Mouse (Mus musculus) hindbrain, embryonic 11.5 days (tissue): ENCODE measurements around the gene Xirp1. TPM values are rescaled to one million over a fixed set of nuclear protein-coding genes. Genes with fewer than 3 reads are reported as not detected.

ENCODE experiments used
- ATAC-seq: fragments of 200-750 bp; cut with Nextera tagmentation; 2 replicates; pipeline ENCODE4 v1.8.0; 2017; ENCODE audit warnings: mild to moderate bottlenecking, moderate TSS enrichment, moderate library complexity; ENCODE audit not compliant: low FRiP score
- DNase-seq: peaks from one replicate; pipeline ENCODE4 v3.0.0-alpha.2; 2015; ENCODE audit warnings: low spot score
- H3K27ac ChIP-seq: fragments of 300-500 bp; sonication (generic); 2 replicates; pipeline ENCODE4 v1.5.1; 2014; ENCODE audit warnings: mild to moderate bottlenecking, low read depth, low read length
- H3K27me3 ChIP-seq: fragments of 300-500 bp; sonication (generic); 2 replicates; pipeline ENCODE4 v1.6.1; 2014; ENCODE audit warnings: mild to moderate bottlenecking, low read length, moderate library complexity, mixed read lengths; ENCODE audit not compliant: control insufficient read depth, insufficient read depth
- H3K36me3 ChIP-seq: fragments of 300-500 bp; sonication (generic); 2 replicates; pipeline ENCODE4 v1.6.1; 2014; ENCODE audit warnings: mild to moderate bottlenecking, low read length, moderate library complexity, mixed read lengths; ENCODE audit not compliant: control insufficient read depth, insufficient read depth
- H3K4me1 ChIP-seq: fragments of 300-500 bp; sonication (generic); replicated peaks from 2 replicates; pipeline ENCODE4 v1.6.1; 2014; ENCODE audit warnings: low read length, mixed read lengths; ENCODE audit not compliant: control insufficient read depth, insufficient read depth
- H3K4me2 ChIP-seq: fragments of 300-500 bp; sonication (generic); replicated peaks from 2 replicates; pipeline ENCODE4 v1.6.1; 2014; ENCODE audit warnings: mild to moderate bottlenecking, low read depth, low read length
- H3K4me3 ChIP-seq: fragments of 300-500 bp; sonication (generic); 2 replicates; pipeline ENCODE4 v1.5.1; 2014; ENCODE audit warnings: low read depth, low read length
- H3K9ac ChIP-seq: fragments of 300-500 bp; sonication (generic); 2 replicates; pipeline ENCODE4 v1.6.1; 2014; ENCODE audit warnings: low read depth, low read length
- H3K9me3 ChIP-seq: fragments of 300-500 bp; sonication (generic); 2 replicates; pipeline ENCODE4 v1.6.1; 2016; ENCODE audit warnings: low read length; ENCODE audit not compliant: control insufficient read depth
- WGBS: fragments of 180-500 bp; shearing (Covaris S2); extraction: QIAGEN DNeasy Blood & Tissue Kit; methylation state at CpG from one replicate; pipeline ENCODE4 v1.1.7; 2014; 5-methylcytosine and 5-hydroxymethylcytosine counted together
- polyA plus RNA-seq: library from polyadenylated mRNA; unstranded; fragments of >200 nt; fragmentation: Nextera tagmentation; extraction: Ambion mirVana; gene quantifications from 2 replicates; pipeline ENCODE4 v1.2.1, GENCODE M21; 2014

The Xirp1 gene
- polyA plus RNA-seq, 1 experiment from 2014 or later, result not detected

DNA sequence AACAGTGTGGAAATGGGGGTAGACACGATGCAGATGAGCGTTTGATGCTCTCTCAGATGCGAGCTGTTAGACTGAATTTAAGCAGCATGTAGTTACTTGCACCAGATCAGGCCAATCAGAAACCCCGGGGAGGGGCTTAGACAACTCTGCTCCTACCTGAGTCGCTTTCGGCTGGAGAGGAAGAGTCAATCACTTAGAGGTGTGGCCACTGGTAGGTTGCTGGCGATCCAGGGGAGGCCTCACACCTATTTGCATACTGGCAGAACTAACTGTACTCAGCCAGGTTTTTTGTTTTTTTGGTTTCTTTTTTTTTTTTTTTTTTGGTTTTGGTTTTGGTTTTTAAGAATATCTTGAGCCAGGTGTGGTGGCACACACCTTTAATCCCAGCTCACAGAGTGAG lies 35.1 kb downstream of the Xirp1 start:
- H3K27me3 ChIP-seq, result peaks cover under 1% of the 10 kb centered on the region; the same call in 1 of the 2 replicates
- H3K4me3 ChIP-seq, result no peak overlapping the region
- no peak overlapping the region for H3K27ac ChIP-seq
- H3K9ac ChIP-seq, result no peak overlapping the region
- WGBS, result 50% methylated on average over 7 of the region's 7 CpGs
- DNase-seq (no peak), ATAC-seq (no peak)
- no peaks in the 10 kb centered on the region for H3K9me3 ChIP-seq
- H3K4me1 ChIP-seq, result peaks cover 3% of the 10 kb centered on the region; the same call in 1 of the 2 replicates
- no peaks in the 10 kb centered on the region for H3K36me3 ChIP-seq
- no peak overlapping the region for H3K4me2 ChIP-seq

DNA sequence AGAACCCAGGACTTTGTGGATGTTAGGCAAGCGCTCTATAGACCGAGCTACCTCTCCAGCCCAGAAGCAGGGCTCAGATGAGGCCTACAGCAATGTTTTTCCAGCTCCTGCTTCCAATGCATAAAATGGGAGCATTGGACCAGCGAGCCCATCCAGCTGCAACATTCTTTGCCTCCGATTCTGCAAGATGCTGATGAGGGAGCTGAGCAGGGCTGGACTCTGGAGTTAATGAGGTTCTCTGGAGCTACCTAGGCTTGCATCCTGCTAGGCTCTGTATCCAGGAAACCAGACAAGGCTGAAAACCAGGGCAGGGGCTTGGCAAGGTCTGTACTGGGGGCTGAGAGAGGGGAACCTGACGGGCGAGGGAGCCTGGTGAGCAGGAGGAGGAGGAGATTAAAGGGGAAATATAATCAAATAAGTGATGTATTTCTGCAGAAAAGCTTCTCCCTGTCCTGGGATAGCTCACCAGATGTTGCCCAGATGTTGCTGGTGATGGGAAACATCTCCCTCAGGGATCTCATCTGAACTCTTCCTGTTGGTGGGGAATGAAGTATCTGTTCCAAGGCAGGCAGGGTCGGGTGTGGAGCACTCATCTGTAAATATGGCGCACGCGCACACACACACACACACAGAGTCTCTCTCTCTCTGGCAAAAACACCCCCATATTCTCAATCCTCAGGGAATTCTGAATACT lies 37.4 kb downstream of the Xirp1 start:
- 74% methylated on average over 10 of the region's 10 CpGs for WGBS
- ATAC-seq (no peak), DNase-seq (no peak)
- Histone ChIP-seq H3K9ac (no peak overlapping the region), H3K27ac (no peak overlapping the region), H3K36me3 (no peaks in the 10 kb centered on the region), H3K4me1 (peaks cover 25% of the 10 kb centered on the region), H3K4me3 (no peak overlapping the region), H3K9me3 (no peaks in the 10 kb centered on the region), H3K27me3 (peaks cover 10% of the 10 kb centered on the region), H3K4me2 (no peak overlapping the region)

DNA sequence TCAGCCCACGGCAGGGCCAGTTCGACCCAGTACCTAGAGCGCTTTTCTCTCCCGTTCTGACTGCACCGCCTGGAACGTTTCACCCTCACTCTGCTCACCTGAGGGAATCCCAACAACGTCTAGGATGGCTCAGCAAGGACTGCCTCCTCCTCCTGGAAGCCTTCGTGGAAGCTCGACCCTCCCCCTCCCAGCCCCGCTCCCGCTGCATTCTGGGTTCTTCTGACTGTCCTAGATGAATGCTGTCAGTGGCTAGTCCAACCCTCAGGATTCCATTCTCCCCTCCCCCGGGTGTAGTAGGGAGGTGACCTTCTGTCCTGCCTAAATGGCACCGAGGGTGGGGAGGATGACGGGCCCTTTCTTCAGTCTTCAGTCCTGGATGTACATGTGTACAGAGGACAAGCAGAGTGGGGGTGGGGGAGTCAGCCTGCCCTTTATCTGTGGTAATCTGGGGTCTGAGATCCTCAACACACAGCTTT lies 38.8 kb downstream of the Xirp1 start, which contains the start of gene Csrnp1:
Gene Csrnp1 (minus strand): TSS at position 123 of the 476 bp plus-strand sequence.
- 4% methylated on average over 14 of the region's 14 CpGs for WGBS
- peak; percentile 44 for DNase-seq
- peaks cover 10% of the 10 kb centered on the region for H3K27me3 ChIP-seq
- H3K36me3 ChIP-seq, result no peaks in the 10 kb centered on the region
- no peaks in the 10 kb centered on the region for H3K9me3 ChIP-seq
- no peak for ATAC-seq
- H3K4me3 ChIP-seq, result peak within 1 kb of the TSS; percentile 51
- peak within 1 kb of the TSS; percentile 93 for H3K4me2 ChIP-seq
- H3K27ac ChIP-seq, result no peak within 1 kb of the TSS
- H3K4me1 ChIP-seq, result peaks cover 30% of the 10 kb centered on the region
- peak within 1 kb of the TSS; percentile 44 for H3K9ac ChIP-seq

DNA sequence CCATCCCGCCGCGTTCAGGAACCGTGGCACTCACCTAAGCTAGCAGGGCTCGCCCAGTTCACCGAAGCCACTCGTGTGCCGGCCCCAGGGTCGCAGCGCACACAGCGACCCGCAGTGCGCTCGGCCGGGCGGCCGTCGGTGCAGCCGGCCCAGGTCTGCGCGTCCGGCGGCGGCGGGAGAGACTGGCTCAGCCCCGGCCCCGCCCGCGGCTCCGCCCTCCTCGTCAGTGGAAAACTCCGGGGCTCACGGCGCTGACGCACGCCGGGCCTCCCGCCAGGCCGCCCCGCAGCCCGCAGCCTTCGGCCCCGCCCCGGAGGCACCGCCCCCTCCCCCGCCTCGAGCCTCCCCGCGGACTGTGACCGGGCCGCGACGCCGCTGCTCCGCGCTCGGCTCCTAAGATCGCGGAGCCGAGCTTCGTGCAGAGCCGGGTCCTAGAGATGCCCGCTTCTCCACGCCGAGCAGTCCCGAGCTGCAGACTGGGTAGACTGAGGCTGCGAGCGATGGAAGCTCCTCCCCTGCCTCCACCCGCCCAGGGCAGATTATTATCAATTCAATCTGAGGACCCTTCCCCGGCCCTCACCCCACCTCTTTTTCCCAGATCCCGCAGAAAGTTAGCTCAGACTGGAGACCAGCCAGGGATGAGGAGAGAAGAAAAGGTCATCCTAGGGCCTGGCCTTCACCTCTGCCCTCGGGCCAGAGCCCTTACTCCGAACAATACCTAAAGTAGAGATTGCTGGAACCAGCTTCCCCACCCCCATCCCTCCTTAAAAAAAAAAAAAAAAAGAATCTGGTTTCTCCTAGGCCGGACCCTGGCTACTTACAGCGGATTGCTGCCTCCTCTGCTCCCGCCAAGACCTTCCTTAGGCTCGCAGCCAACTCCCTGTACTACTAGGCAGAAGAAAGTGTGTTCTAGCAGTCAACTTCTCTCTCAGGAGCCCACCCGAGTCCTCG lies 39.5 kb downstream of the Xirp1 start:
- peak overlapping the region; percentile 93 for H3K4me2 ChIP-seq
- H3K9ac ChIP-seq, result peak overlapping the region; percentile 44
- DNase-seq, result peak; percentile 82
- no peak overlapping the region for H3K27ac ChIP-seq
- under 1% methylated on average over 65 of the region's 79 CpGs for whole genome bisulfite sequencing
- peaks cover 10% of the 10 kb centered on the region for H3K27me3 ChIP-seq
- H3K9me3 ChIP-seq, result no peaks in the 10 kb centered on the region
- H3K36me3 ChIP-seq, result no peaks in the 10 kb centered on the region
- H3K4me1 ChIP-seq, result peaks cover 30% of the 10 kb centered on the region
- peak; percentile 62 for ATAC-seq
- H3K4me3 ChIP-seq, result peak overlapping the region; percentile 51

DNA sequence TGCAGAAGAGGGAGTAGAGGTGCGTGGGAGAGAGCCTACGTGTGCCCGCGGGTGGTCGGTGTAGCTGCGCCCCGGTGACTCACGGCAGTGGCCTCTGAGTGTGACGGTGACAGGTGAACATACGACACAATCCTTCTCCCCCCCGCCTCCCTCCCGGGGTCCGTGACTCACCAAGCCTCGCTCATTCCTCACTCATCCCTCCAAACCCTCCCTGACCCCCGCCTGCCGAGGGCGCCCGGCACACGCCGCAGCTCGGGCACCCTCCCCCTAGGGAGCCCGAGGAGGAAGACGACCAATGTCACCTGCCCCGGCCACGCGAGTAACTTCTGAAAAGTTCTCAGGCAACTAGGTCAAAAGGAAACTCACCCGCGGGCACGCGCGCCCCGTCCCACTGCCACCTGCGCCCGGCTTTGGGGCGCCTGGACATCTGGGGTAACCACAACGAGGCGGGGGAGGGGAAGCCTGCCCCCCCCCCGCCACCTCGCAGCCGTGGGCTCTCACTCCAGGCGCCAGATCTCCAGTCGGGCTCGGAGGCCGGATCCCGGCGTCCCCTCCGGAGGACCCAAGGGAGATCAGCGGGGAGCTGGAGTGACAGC lies 40.3 kb downstream of the Xirp1 start:
- Histone ChIP-seq H3K9me3 (no peaks in the 10 kb centered on the region), H3K27me3 (peaks cover 10% of the 10 kb centered on the region), H3K27ac (no peak overlapping the region), H3K36me3 (no peaks in the 10 kb centered on the region), H3K4me2 (peak overlapping the region; percentile 93), H3K4me3 (peak overlapping the region; percentile 51), H3K4me1 (peaks cover 30% of the 10 kb centered on the region), H3K9ac (peak overlapping the region; percentile 44)
- WGBS, result under 1% methylated on average over 46 of the region's 48 CpGs
- peak; percentile 36 for DNase-seq
- ATAC-seq, result peak; percentile 8

- Histone ChIP-seq H3K9me3 (no peaks in the 10 kb centered on the region), H3K4me2 (peak overlapping the region; percentile 93), H3K27me3 (peaks cover 10% of the 10 kb centered on the region), H3K36me3 (no peaks in the 10 kb centered on the region), H3K4me1 (peaks cover 30% of the 10 kb centered on the region), H3K27ac (peak overlapping the region; percentile 73), H3K4me3 (peak overlapping the region; percentile 51), H3K9ac (no peak overlapping the region)
- DNase-seq, result peak; percentile 56
- 1% methylated on average over 11 of the region's 11 CpGs for WGBS
- ATAC-seq, result peak; percentile 39
Observed at GRCm38 (mm10) chr9:119982241-119982811, 41.1 kb downstream of the Xirp1 start.

DNA sequence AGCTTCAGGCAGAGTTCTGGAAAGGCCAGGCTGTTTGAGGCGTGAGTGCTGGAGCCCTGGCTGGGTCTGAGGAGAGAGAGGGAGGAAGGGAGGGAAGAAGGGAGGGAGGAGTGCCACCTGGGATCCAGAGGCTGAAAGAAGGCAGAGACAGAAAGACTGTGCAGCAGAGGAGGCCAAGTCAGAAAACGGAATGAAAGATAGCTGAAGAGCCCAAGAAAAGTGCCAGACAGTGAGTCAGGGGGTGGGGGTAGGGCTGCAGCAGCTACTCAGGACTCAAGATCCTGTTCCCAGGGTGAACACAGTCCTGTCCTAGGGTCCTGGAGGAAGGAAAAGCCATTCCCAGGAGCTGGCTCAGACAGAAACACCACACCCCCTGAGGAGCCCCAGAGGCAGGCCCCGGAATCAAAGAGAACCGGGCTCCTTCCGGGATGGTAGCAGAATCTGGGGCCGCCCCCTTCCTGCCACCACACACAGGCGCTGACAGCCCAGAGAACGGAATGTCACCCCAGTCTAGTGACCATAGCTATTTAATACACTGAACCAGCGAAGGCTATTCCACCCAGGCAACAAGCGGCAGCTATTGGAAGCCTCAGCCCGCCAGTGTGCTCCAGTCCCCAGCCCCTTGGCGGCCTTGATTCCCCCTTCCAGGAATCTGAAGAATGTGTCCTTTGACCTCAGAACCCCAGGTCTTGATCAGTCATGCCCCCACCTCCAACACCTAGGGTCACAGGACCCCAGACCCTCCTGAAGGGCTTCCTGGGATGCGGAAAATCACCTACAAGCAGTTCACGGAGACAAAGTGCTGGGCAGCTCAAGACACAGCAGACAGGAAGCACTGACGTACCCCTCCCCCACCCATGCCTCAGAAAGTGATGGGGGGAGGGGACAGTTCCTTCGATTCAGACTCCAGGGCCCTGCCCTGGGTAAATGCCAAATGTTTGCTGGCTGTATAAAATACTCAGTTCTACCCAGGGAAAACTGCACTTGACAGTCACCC lies 41.9 kb downstream of the Xirp1 start:
- H3K4me1 ChIP-seq, result peaks cover 30% of the 10 kb centered on the region
- DNase-seq, result peak; percentile 82

More for the DNA sequence above, 41.9 kb downstream of the Xirp1 start:
- Histone ChIP-seq H3K36me3 (no peaks in the 10 kb centered on the region), H3K4me3 (peak overlapping the region; percentile 12), H3K9ac (peak overlapping the region; percentile 50), H3K4me2 (peak overlapping the region; percentile 93), H3K27ac (peak overlapping the region; percentile 73), H3K27me3 (peaks cover 10% of the 10 kb centered on the region), H3K9me3 (no peaks in the 10 kb centered on the region)
- ATAC-seq, result peak; percentile 54; the same call in 1 of the 2 replicates
- 1% methylated on average over 16 of the region's 16 CpGs for WGBS
